Mouse (Mus musculus) liver, adult 2 months (tissue): ENCODE results near the gene Kif1b.

Experiments used
- CTCF ChIP-seq: fragments of 200-500 bp; IDR thresholded peaks from 2 replicates; pipeline ENCODE4 v1.5.1; 2011; ENCODE audit warnings: low read depth, low read length, control low read depth
- POLR2A ChIP-seq: fragments of 200-500 bp; IDR thresholded peaks from 2 replicates; pipeline ENCODE4 v1.6.1; 2011; ENCODE audit warnings: low read length, control low read depth; ENCODE audit not compliant: insufficient read depth; ENCODE audit errors: extremely low read depth

DNA sequence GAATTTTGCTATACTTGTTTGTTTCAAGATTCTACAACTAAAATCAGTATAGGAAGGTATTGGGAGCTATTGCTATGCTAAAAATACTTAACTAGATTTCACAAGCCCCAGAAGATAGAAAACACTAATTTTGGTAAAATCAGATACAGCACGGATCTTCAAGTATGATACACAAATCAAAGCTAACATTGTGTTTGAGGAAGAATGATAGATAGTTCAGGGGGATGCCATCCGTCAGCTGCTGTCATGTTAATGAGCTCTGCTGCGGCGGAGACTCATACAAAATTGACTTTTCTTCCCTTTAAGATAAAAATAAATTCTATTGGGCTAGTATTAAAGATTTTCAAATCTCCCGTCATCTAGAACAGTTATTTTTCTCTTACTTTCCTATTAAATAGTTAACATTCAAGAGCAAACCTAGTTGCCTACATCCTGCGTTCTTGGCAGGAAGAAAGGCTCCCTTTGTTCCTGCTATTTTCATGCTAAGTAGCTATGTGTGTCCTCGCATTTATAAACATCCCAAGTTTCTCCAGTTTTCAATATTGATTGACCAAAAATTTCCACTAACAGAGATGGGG is 60.8 kb downstream of the Kif1b start:
- no peak for TF ChIP-seq CTCF
- no peak for TF ChIP-seq POLR2A
